Mouse (Mus musculus) thymus, adult 2 months (tissue): ENCODE measurements around the gene Ryr1.

Experiments used
- CTCF ChIP-seq: fragments of 200-500 bp; IDR thresholded peaks from 2 replicates; pipeline ENCODE4 v1.5.1; 2012; ENCODE audit warnings: mild to moderate bottlenecking, control low read depth, low read length, moderate library complexity, borderline replicate concordance; ENCODE audit not compliant: control insufficient read depth, poor library complexity, insufficient read depth; ENCODE audit errors: extremely low read depth
- POLR2A ChIP-seq: fragments of 200-500 bp; IDR thresholded peaks from 2 replicates; pipeline ENCODE4 v1.6.1; 2012; ENCODE audit warnings: mild to moderate bottlenecking, low read length, control low read depth, moderate library complexity; ENCODE audit not compliant: control insufficient read depth, poor library complexity, insufficient read depth; ENCODE audit errors: extremely low read depth

- TF ChIP-seq CTCF: no peak
- no peak for TF ChIP-seq POLR2A
Observed at GRCm38 (mm10) chr7:28990766-28991273, 134.2 kb downstream of the Ryr1 start.
